Mouse (Mus musculus) bone marrow macrophage, adult 2 months (primary cell): ENCODE results near the gene Lrrc74a.

ENCODE experiments used
- CTCF ChIP-seq: IDR thresholded peaks from 2 replicates; pipeline ENCODE4 v1.5.1; 2012; ENCODE audit warnings: low read depth, mild to moderate bottlenecking, low read length, moderate library complexity
- POLR2A ChIP-seq: IDR thresholded peaks from 2 replicates; pipeline ENCODE4 v1.6.1; 2012; ENCODE audit warnings: mild to moderate bottlenecking, low read depth, low read length, borderline replicate concordance

GRCm38 (mm10) chr12:86796351-86796750 is 62.2 kb downstream of the Lrrc74a start:
- TF ChIP-seq POLR2A (no peak), CTCF (no peak)
